Mouse (Mus musculus): ENCODE measurements around the gene 5730522E02Rik. TPM values are rescaled to one million over a fixed set of nuclear protein-coding genes. Genes with fewer than 3 reads are reported as not detected.

Gene 5730522E02Rik
- total RNA-seq, 2 experiments from 2014 or later: 0.69 TPM; not detected in 1

DNA sequence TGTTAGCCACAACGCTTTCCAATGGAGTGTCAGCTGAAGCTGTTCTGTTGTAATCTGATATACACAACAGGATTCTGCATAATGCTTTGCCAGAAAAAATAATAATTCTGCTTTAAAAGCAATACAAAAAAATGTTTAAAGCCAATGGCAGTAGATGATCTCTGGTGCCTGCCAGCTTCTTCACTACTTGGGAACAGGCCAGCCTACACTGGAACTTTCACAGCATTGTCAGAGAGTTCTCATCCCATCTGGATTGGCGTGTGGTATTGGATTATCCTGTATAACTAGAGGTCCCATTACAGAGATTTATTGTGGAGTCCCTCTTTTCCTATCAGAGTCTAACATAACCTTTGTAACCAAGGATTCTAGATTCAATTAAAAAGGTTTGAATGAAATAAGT, 639.2 kb downstream of the 5730522E02Rik start:
- ATAC-seq (ENCODE audit: poor library complexity, severe bottlenecking): no peak

Other genes with a start within 250 kb of the 5730522E02Rik start
- 23.4 and 26.4 TPM in 2 replicates for gene Fancl, start 175.4 kb upstream of the 5730522E02Rik start, total RNA-seq (2015)
- gene Fancl, start 175.4 kb upstream of the 5730522E02Rik start, total RNA-seq (2017): 44.8 and 48.2 TPM in 2 replicates